Mouse (Mus musculus) forebrain, embryonic 13.5 days (tissue): ENCODE results near the gene Dnah10. TPM values are rescaled to one million over a fixed set of nuclear protein-coding genes. Genes with fewer than 3 reads are reported as not detected.
A peak's percentile ranks its signal among the peaks of the same experiment; 100 is the strongest.

ENCODE experiments used
- ATAC-seq: fragments of 200-750 bp; cut with Nextera tagmentation; 2 replicates; pipeline ENCODE4 v1.8.0; 2017
- H3K27ac ChIP-seq: fragments of 300-500 bp; sonication (generic); 2 replicates; pipeline ENCODE4 v1.5.1; 2015; ENCODE audit warnings: inconsistent platforms, mild to moderate bottlenecking, moderate library complexity
- H3K27me3 ChIP-seq: fragments of 300-500 bp; sonication (generic); 2 replicates; pipeline ENCODE4 v1.6.1; 2015; ENCODE audit warnings: mild to moderate bottlenecking, inconsistent platforms
- H3K36me3 ChIP-seq: fragments of 300-500 bp; sonication (generic); 2 replicates; pipeline ENCODE4 v1.6.1; 2015; ENCODE audit warnings: mild to moderate bottlenecking, inconsistent platforms; ENCODE audit not compliant: poor library complexity, severe bottlenecking
- H3K4me1 ChIP-seq: fragments of 300-500 bp; sonication (generic); 2 replicates; pipeline ENCODE4 v1.6.1; 2015; ENCODE audit warnings: inconsistent platforms
- H3K4me2 ChIP-seq: fragments of 300-500 bp; sonication (generic); 2 replicates; pipeline ENCODE4 v1.6.1; 2015; ENCODE audit warnings: inconsistent platforms, mild to moderate bottlenecking, moderate library complexity
- H3K4me3 ChIP-seq: fragments of 300-500 bp; sonication (generic); 2 replicates; pipeline ENCODE4 v1.5.1; 2015; ENCODE audit warnings: mild to moderate bottlenecking, inconsistent platforms
- H3K9ac ChIP-seq: fragments of 300-500 bp; sonication (generic); 2 replicates; pipeline ENCODE4 v1.6.1; 2015; ENCODE audit warnings: mild to moderate bottlenecking, inconsistent platforms
- H3K9me3 ChIP-seq: fragments of 300-500 bp; sonication (generic); replicated peaks from 2 replicates; pipeline ENCODE4 v1.6.1; 2016; ENCODE audit warnings: inconsistent platforms
- WGBS: fragments of 180-500 bp; shearing (Covaris S2); methylation state at CpG from one replicate; pipeline ENCODE4 v1.1.7; 2015; 5-methylcytosine and 5-hydroxymethylcytosine counted together
- polyA plus RNA-seq: library from polyadenylated mRNA; unstranded; fragments of >200 nt; fragmentation: Nextera tagmentation; extraction: Ambion mirVana; gene quantifications from 2 replicates; pipeline ENCODE4 v1.2.1, GENCODE M21; 2015

Dnah10 gene
- polyA plus RNA-seq, 1 experiment from 2014 or later = 0.08 TPM

- H3K9ac ChIP-seq = no peak overlapping the region
- H3K27ac ChIP-seq = no peak overlapping the region
- no peak overlapping the region for H3K4me3 ChIP-seq
- WGBS = 83% methylated on average over 15 of the region's 15 CpGs
- no peaks in the 10 kb centered on the region for H3K36me3 ChIP-seq
- ATAC-seq = no peak
- H3K9me3 ChIP-seq = peaks cover 6% of the 10 kb centered on the region; the same call in 1 of the 2 replicates
- no peak overlapping the region for H3K4me2 ChIP-seq
- no peaks in the 10 kb centered on the region for H3K4me1 ChIP-seq
- no peaks in the 10 kb centered on the region for H3K27me3 ChIP-seq
Observed at GRCm38 (mm10) chr5:124817050-124817449, 92.2 kb downstream of the Dnah10 start.

- WGBS = 83% methylated on average over 18 of the region's 18 CpGs
- Histone ChIP-seq H3K4me2 (no peak overlapping the region), H3K4me1 (no peaks in the 10 kb centered on the region), H3K4me3 (no peak overlapping the region), H3K9me3 (peaks cover 6% of the 10 kb centered on the region; the same call in 1 of the 2 replicates), H3K27ac (no peak overlapping the region), H3K36me3 (no peaks in the 10 kb centered on the region), H3K9ac (no peak overlapping the region), H3K27me3 (no peaks in the 10 kb centered on the region)
- no peak for ATAC-seq
Observed at GRCm38 (mm10) chr5:124822128-124822894, 97.4 kb downstream of the Dnah10 start.

GRCm38 (mm10) chr5:124830331-124830730 lies 105.4 kb downstream of the Dnah10 start:
- ATAC-seq = no peak
- no peaks in the 10 kb centered on the region for H3K9me3 ChIP-seq
- H3K4me3 ChIP-seq = no peak overlapping the region
- WGBS = 94% methylated on average over 12 of the region's 12 CpGs
- H3K36me3 ChIP-seq = peaks cover 27% of the 10 kb centered on the region
- H3K27ac ChIP-seq = no peak overlapping the region
- H3K27me3 ChIP-seq = no peaks in the 10 kb centered on the region
- no peaks in the 10 kb centered on the region for H3K4me1 ChIP-seq
- H3K9ac ChIP-seq = no peak overlapping the region
- no peak overlapping the region for H3K4me2 ChIP-seq

GRCm38 (mm10) chr5:124835218-124835617 lies 110.3 kb downstream of the Dnah10 start:
- Histone ChIP-seq H3K27ac (no peak overlapping the region), H3K4me2 (no peak overlapping the region), H3K36me3 (peaks cover 68% of the 10 kb centered on the region), H3K9me3 (no peaks in the 10 kb centered on the region), H3K27me3 (no peaks in the 10 kb centered on the region), H3K4me1 (no peaks in the 10 kb centered on the region), H3K4me3 (no peak overlapping the region), H3K9ac (no peak overlapping the region)
- 96% methylated on average over 15 of the region's 15 CpGs for WGBS
- ATAC-seq = no peak

DNA sequence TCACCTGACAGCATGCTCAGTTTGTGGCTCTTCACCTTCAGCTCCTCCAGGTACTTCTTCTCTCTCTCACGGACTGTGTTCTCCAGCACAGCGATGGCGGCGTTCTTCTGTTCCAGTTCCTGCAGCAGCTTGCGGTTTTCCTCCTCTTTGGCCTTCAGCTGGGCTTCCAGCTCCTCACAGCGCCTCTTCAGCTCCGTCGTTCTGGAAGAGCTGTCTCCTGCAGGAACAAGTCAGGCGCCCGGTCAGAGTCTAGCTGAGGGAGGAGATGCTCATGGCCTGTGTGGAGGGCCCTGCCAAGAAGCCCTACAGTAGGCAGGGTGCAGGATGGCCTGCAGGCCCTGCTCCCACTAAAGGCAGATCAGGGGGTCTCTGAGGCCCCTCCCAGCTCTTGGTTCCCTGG lies 111.2 kb downstream of the Dnah10 start:
- no peak overlapping the region for H3K27ac ChIP-seq
- H3K9me3 ChIP-seq = no peaks in the 10 kb centered on the region
- no peaks in the 10 kb centered on the region for H3K27me3 ChIP-seq
- 97% methylated on average over 10 of the region's 10 CpGs for WGBS
- H3K9ac ChIP-seq = no peak overlapping the region
- H3K4me1 ChIP-seq = peaks cover 8% of the 10 kb centered on the region
- H3K4me2 ChIP-seq = no peak overlapping the region
- no peak overlapping the region for H3K4me3 ChIP-seq
- H3K36me3 ChIP-seq = peaks cover 68% of the 10 kb centered on the region
- no peak for ATAC-seq

GRCm38 (mm10) chr5:124836621-124837020 lies 111.7 kb downstream of the Dnah10 start:
- Histone ChIP-seq H3K9ac (no peak overlapping the region), H3K4me1 (peaks cover 12% of the 10 kb centered on the region), H3K36me3 (peaks cover 68% of the 10 kb centered on the region), H3K27ac (no peak overlapping the region), H3K27me3 (no peaks in the 10 kb centered on the region), H3K4me3 (no peak overlapping the region), H3K4me2 (no peak overlapping the region), H3K9me3 (no peaks in the 10 kb centered on the region)
- ATAC-seq = no peak
- WGBS = 86% methylated on average over 4 of the region's 4 CpGs

- 88% methylated on average over 7 of the region's 7 CpGs for WGBS
- H3K27ac ChIP-seq = peak overlapping the region; percentile 5; the same call in 1 of the 2 replicates
Observed at GRCm38 (mm10) chr5:124840202-124840601, 115.3 kb downstream of the Dnah10 start.

DNA sequence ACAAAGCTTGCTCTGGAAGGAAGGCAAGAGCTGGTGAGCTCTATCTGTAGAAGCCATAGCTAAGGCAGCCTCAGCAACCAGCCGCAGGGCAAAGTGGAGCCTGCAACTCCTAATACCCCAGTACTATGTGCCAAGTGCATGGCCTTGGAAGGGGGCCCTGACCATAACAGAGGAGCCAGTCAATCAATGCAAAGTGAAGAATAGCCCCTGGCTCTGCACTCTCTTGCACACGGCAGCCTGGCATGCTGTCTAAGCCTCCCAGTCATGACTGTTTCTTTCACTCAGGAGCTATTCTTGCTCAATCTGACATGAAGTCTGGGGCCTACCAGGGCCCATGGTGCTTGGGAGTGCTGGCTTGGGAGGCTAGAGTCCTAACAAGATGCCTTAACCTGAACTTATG lies 115.8 kb downstream of the Dnah10 start:
- ATAC-seq = peak; percentile 86
- Histone ChIP-seq H3K9me3 (no peaks in the 10 kb centered on the region), H3K27ac (peak overlapping the region; percentile 5)

More at GRCm38 (mm10) chr5:124840202-124840601, 115.3 kb downstream of the Dnah10 start:
- no peaks in the 10 kb centered on the region for H3K27me3 ChIP-seq
- peaks cover 12% of the 10 kb centered on the region for H3K4me1 ChIP-seq
- H3K4me3 ChIP-seq = no peak overlapping the region
- no peaks in the 10 kb centered on the region for H3K9me3 ChIP-seq
- H3K9ac ChIP-seq = no peak overlapping the region
- ATAC-seq = no peak
- H3K36me3 ChIP-seq = peaks cover 42% of the 10 kb centered on the region
- no peak overlapping the region for H3K4me2 ChIP-seq

GRCm38 (mm10) chr5:124843386-124843785 lies 118.5 kb downstream of the Dnah10 start:
- Histone ChIP-seq H3K9me3 (no peaks in the 10 kb centered on the region), H3K27me3 (no peaks in the 10 kb centered on the region), H3K4me3 (no peak overlapping the region), H3K4me2 (no peak overlapping the region), H3K4me1 (peaks cover 12% of the 10 kb centered on the region), H3K27ac (no peak overlapping the region), H3K9ac (no peak overlapping the region), H3K36me3 (peaks cover 11% of the 10 kb centered on the region; the same call in 1 of the 2 replicates)
- WGBS = 65% methylated on average over 8 of the region's 8 CpGs
- no peak for ATAC-seq

More for the DNA sequence above, 115.8 kb downstream of the Dnah10 start:
- H3K4me1 ChIP-seq = peaks cover 12% of the 10 kb centered on the region
- peaks cover 38% of the 10 kb centered on the region for H3K36me3 ChIP-seq
- H3K4me2 ChIP-seq = no peak overlapping the region
- no peak overlapping the region for H3K9ac ChIP-seq
- H3K4me3 ChIP-seq = no peak overlapping the region
- 57% methylated on average over 2 of the region's 2 CpGs for WGBS
- no peaks in the 10 kb centered on the region for H3K27me3 ChIP-seq

DNA sequence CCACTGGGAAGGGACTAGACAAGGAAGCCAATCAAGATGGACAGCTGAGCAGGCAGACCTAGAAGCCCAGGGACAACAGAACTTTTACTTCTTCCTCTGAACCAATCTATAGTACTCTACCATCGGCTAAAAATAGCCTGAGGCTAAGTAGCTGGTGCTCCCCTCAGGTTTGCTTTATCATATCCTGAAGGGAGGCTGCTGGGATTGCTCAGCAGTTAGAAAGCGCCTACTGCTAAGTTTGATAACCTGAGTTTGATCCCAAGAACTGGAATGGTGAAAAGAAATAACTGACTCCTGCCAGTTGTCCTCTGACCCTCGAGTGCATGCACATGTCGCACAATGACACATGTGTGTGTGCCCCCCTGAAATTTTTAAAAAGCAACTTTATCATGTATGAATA lies 120.0 kb downstream of the Dnah10 start:
- ATAC-seq = no peak
- Histone ChIP-seq H3K9ac (no peak overlapping the region), H3K4me2 (no peak overlapping the region), H3K36me3 (no peaks in the 10 kb centered on the region), H3K4me1 (peaks cover 12% of the 10 kb centered on the region), H3K9me3 (no peaks in the 10 kb centered on the region), H3K27me3 (no peaks in the 10 kb centered on the region), H3K27ac (no peak overlapping the region), H3K4me3 (no peak overlapping the region)
- 85% methylated on average over 4 of the region's 4 CpGs for WGBS

- no peak for ATAC-seq
- no peak overlapping the region for H3K4me3 ChIP-seq
- H3K9ac ChIP-seq = no peak overlapping the region
- H3K4me2 ChIP-seq = no peak overlapping the region
- H3K4me1 ChIP-seq = no peaks in the 10 kb centered on the region
- no peaks in the 10 kb centered on the region for H3K36me3 ChIP-seq
- no peak overlapping the region for H3K27ac ChIP-seq
- H3K27me3 ChIP-seq = no peaks in the 10 kb centered on the region
- no peaks in the 10 kb centered on the region for H3K9me3 ChIP-seq
- 97% methylated on average over 1 of the region's 1 CpGs for WGBS
Observed at GRCm38 (mm10) chr5:124847014-124847413, 122.1 kb downstream of the Dnah10 start.

DNA sequence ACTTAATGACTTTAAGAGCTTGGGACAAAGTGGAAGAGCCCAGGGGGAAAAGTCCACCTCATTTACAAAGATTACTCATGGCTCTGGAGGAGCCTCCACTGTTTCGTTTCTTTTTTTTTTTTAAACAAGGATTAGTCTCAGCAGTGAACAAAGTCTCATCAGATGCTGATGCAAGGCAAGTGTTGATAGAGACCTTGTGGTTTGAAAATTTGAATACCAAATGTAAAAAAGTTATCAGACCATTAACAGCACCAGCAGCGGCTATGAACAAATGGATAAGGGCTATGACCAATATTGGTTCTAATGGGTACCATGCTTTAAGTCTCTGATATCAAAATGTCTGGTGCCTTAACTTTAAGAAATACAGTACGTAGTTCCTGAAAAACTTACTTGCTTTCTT lies 124.1 kb downstream of the Dnah10 start:
- WGBS = 80% methylated on average over 3 of the region's 3 CpGs
- ATAC-seq = no peak

GRCm38 (mm10) chr5:124851572-124851971 lies 126.7 kb downstream of the Dnah10 start:
- Histone ChIP-seq H3K4me1 (no peaks in the 10 kb centered on the region), H3K9ac (peak overlapping the region; percentile 31; the same call in 1 of the 2 replicates), H3K36me3 (no peaks in the 10 kb centered on the region), H3K4me2 (no peak overlapping the region), H3K4me3 (no peak overlapping the region), H3K27ac (no peak overlapping the region), H3K27me3 (no peaks in the 10 kb centered on the region), H3K9me3 (no peaks in the 10 kb centered on the region)
- 39% methylated on average over 4 of the region's 4 CpGs for WGBS
- ATAC-seq = no peak

More for the DNA sequence above, 124.1 kb downstream of the Dnah10 start:
- no peak overlapping the region for H3K27ac ChIP-seq
- no peak overlapping the region for H3K4me3 ChIP-seq
- H3K4me2 ChIP-seq = no peak overlapping the region
- no peaks in the 10 kb centered on the region for H3K27me3 ChIP-seq
- H3K9ac ChIP-seq = no peak overlapping the region
- H3K4me1 ChIP-seq = no peaks in the 10 kb centered on the region
- no peaks in the 10 kb centered on the region for H3K36me3 ChIP-seq
- no peaks in the 10 kb centered on the region for H3K9me3 ChIP-seq
